Mouse (Mus musculus) cerebellum, postnatal 10 days (tissue): ENCODE measurements at regions not wholly inside any gene's neighbourhood (a gene's known extent, or its start where the extent isn't known, plus 50 kb on each side); places are given as distances from the start of the nearest gene placed in this dataset.
A peak's percentile ranks its signal among the peaks of the same experiment; 100 is the strongest.

ENCODE experiments used
- DNase-seq, 2 experiments: peaks; one replicate each; pipeline ENCODE4 v3.0.0; 2021; ENCODE audit warnings: mixed read lengths in 2 of 2

GRCm38 (mm10) chr4:30675911-30676310 is 1288.0 kb upstream of the Map3k7 start:
- peak in 1 of 2 experiments; percentile 5 for DNase-seq

- peak; percentile 10 to 49 for DNase-seq
Measured at GRCm38 (mm10) chr4:30677056-30677455, 1286.8 kb upstream of the Map3k7 start.

- no peak for DNase-seq
Measured at GRCm38 (mm10) chr4:30682394-30682793, 1281.5 kb upstream of the Map3k7 start.

- no peak for DNase-seq
Measured at GRCm38 (mm10) chr4:30713378-30714001, 1250.4 kb upstream of the Map3k7 start.
